Mouse (Mus musculus) kidney, postnatal 4 days (tissue): ENCODE results near the gene Rgs7.

Experiments
- DNase-seq, 2 experiments: peaks; one replicate each; pipeline ENCODE4 v3.0.0; 2021; ENCODE audit warnings: mixed read lengths in 2 of 2

The Rgs7 gene

DNA sequence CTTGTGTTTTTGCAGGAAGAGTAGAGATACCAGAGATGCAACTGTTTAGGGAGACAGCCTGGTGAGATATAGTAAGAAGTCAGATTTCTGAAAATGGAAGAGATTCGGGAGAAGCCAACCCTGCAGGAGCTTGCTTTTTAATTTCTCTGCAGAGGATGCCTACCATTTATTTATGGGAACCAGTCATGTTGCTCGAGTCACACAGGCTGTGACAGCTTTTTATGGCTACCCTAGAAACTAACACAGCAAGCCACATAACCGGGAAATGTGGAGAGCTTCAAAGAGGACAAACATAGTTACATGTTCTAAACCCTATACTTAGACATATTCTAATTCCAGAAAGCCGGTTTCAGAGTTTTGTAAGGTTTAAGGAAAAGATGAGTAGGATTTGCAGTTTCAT, 349.2 kb downstream of the Rgs7 start:
- no peak for DNase-seq

DNA sequence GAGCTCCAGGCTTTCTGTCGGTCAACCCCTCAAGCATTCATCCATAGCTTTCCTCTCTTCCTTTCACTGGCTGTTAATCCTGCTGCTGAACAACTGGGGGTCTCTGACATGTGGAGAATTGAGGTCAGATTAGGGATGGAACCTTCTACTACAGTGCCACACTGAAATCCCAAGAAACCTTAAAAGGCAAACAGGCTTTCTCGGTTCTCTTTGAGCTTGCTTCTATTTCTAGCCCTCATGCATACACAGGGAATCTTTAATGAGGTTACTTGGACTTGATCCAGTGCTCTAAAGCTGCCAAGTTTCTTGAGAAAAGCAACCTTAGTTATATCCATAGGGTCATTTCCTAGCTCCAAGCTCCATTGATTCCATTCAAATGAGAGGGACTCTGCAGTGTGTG, 363.8 kb downstream of the Rgs7 start:
- no peak for DNase-seq

GRCm38 (mm10) chr1:175124416-175124815, 367.9 kb downstream of the Rgs7 start:
- no peak for DNase-seq

- DNase-seq: peak; percentile 11 to 17
Measured at GRCm38 (mm10) chr1:175118904-175119555, 373.3 kb downstream of the Rgs7 start.

DNA sequence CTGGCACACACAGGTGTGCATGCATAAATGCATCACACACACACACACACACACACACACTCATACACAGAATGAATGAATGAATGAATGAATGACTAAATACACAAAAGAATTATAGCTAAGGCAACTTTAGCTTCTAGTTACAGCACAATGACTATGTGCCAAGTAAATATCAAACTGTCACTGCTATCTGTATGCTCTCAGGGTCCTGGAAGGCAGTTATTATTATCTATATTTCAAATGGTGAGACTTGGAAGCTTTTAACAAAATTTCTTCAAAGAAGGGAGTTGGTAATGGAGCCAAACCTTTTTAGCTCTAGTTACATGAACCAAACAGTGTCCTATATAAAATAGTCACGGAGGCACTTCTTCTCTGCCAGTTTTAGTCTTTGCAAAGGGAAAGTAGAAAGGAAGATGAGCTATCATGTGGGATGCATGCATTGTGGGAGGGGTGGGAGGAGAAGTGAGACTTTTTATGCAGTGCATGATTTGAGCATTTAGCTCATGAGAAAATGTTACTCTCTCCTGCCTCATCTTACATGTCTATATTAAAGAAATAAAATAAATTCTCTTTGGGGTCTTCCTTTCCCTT, 383.9 kb downstream of the Rgs7 start:
- DNase-seq: no peak

DNA sequence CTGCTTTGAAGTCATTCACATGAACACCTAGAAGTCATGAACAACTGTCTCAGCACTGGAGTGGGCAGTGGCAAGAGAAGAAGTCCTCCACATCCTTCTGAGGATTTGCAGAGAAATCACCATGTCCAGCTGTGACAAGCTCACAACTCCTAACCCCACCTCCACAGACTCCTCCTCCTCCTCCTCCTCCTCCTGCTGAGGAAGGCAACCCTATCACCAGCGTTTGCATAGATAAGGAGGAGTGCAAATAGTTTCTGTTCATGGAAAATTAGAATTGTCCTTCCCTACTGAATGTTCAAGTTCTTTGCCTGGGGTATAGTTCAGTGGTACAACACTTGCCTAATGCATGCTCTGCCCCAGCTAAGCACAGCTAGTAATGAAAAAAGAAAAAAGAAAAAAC, 386.0 kb downstream of the Rgs7 start:
- no peak for DNase-seq

DNA sequence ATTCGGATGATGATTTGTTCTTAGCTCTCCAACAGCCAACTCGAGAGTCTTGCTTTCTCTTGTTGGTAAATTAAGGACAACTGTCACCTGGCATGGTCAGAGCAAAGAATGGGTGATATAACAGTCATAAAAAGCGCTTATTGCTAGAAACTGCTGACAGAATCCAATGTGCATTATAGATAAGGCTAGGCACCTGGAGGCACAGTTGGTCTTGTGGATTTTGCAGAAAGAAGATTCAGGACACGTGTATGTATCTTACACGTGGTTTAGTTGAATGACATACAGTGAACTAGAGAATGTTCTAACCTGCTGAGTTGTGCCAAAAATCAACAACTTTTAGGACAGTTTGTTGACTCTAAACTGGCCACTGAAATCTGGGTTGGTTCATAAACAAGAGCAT, 386.9 kb downstream of the Rgs7 start:
- DNase-seq: no peak

DNA sequence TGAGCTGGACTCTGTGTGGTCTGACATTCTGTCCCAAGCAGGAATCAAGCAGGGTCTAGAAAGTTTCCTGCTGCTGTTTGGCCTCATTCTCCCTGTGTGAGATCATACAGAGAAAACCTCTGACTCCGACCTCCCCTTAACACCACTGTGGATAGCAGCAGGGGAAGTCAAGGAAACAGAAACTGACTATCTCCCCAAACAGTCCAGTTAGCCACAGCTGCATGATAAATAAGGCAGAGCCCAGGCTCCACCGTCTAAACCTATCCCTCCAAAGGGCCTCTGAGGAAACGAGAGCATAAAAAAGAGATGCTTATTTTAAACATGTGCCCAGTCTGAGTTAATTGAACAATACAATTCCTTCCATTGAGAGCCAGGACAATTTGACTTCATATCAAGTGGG, 395.3 kb downstream of the Rgs7 start:
- no peak for DNase-seq

- no peak for DNase-seq
Measured at GRCm38 (mm10) chr1:175082104-175082503, 410.2 kb downstream of the Rgs7 start.

DNA sequence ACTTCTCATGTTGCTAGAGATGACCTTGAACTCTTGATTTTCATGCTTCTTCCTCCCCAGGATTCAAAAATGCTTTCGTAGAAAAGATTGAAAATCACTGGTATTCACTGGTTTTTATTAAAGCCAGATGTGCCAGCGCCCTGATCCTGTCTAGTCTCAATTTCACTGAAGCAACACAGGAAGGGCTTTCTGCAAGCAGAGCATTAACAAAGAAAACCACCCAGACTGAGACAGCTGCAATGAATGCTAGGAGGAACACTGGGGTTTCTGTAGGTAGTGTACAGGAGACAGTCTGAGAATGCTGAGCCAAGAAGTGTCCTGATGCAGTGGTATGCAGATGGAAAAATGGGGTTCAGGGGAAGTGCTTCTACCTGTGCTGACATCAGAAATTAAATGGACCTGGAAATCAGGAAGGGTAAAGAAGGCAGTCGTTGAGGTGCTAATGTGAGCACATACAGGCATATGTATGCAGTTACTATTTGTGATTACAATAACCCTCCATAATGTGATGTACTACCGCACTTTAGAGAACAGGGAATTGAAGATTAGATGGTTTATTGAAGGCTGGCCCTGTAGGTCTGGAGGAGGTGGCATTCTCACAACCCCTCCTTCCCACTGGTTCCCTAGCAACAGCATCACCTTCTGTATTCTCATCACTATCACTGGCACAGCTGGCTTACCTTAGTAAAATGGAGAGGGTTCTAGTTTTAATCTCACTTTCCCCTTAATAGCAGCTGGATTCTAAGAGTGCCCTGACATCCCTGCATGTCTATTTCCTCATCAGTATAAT, 412.3 kb downstream of the Rgs7 start:
- no peak for DNase-seq

- DNase-seq: no peak
Measured at GRCm38 (mm10) chr1:175073500-175074232, 418.6 kb downstream of the Rgs7 start.

DNA sequence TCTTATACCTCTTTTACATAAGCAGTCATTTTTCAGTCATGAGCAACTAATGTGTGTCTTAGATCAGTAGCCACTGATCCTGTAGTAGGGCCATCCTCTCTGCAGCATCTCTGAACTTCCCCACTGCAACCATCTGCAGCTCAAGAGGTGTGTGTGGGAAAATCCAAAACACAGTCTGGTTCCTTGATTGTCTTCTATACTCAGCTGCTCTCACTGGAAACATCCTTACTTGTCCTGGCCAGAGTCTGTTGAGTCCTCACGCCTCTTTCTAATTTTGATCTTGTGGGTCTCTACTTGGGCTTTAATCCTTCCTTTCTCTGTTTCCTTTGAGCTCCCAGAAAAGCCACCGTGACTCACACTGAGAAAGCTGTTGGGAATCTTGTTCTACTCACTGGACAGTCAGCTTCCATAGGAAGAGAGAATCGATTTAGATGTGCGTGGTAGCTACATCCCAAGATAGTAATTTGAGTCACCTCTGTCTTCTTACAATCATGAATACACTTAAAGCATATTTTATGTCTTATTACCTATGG, 422.5 kb downstream of the Rgs7 start:
- DNase-seq: no peak

DNA sequence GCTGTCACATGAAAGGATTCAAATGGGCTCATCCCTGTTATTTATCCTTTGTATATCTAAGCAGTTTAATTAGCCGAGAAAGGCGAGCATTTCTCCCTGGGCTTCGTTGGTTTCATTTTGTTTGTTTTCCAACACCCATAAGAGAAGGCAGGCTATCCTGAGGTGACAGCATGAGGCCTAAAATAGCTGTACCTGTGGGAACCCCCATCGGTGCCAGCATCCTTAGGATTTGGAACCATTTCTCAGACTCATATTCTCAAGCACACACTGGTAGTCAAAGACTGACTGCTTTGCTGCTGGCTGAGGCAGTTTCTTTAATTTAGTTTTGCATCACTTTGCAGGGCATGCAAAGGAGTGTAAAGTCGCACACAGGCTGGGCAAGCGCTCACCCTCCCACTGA, 443.2 kb downstream of the Rgs7 start:
- DNase-seq: no peak

GRCm38 (mm10) chr1:175041167-175041817, 451.0 kb downstream of the Rgs7 start:
- peak; percentile 56 to 63 for DNase-seq

DNA sequence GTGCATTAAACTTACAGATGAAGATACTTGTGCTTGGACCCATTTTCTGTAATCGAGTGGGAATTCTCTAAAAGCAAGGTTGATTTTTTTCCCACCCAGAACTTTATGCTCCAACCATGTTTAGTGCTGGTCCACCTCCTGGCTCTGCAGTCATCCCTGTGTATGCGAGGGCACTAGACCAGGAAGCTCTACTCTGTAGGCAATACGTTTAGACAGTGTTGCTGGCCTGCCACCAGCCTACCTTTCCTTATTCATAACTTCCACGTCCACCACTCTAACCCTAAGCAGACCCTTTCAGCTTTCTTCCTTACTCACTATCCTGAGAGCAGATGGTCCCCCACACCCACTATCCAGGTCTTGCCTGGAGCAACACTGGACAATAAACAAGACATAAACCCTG, 452.3 kb downstream of the Rgs7 start:
- DNase-seq: no peak

DNA sequence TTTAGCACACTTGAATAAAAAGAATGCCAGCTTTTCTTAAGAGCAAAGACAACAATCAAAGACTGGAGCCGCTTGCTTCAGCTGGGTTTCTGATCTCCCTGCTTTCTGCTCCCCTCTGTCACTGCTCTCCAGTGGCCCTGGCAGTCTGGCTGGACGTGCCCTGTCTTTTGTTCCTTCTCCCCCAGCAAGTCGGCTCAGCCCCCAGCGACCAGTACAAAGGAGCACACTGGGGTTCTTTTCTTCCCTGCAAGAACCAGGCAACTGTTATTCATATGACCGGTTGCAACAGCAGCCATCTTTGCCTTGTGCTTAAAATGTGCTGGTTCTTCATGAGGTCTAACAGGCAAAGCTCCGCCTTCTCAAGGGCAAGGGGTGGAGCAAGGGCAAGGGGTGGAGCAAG, 452.7 kb downstream of the Rgs7 start:
- DNase-seq: no peak

- DNase-seq: no peak
Measured at GRCm38 (mm10) chr1:175035461-175035860, 456.8 kb downstream of the Rgs7 start.

DNA sequence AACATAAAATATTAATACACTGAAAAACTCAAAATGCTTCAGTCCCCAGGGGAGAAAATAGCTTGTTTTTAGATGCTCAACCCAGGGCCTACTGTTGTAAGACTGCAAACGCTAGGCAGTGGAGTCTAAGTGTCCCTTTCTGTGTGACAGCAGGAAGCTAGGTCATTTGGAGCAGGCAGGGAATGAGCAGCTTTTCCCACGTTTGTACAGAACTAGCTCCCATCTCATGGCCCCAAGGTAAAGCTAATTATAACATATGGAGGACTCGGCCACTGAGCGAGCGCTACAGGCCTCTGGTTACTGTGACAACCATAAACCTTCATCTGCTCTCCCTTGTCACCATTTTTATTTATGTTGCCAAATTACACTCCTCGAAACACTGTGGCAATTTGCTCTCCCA, 460.3 kb downstream of the Rgs7 start:
- no peak for DNase-seq

DNA sequence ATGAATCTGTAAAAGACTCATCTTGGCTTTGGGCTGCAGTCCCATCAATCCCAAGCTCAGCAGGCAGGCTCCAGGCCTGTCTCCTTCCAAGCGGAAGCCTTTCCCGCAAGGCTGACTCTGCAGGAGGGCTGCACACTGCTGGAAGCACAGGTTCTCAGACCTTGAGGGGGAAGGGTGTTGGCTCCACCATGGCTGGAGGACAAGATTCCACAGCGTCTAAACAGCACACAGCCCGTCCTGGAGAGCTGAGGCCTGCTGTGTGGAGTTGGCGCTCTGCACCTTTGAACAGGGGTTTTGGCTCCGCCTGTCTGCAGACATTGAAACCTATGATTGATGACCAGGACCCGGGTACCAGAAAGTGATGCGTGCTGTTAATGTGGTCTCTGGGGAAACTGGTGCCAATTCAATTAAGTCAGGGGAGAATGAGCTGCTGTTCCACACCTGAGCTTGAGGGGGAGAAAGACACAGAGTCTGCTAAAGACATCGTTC, 463.5 kb downstream of the Rgs7 start:
- DNase-seq: peak; percentile 24 to 31

GRCm38 (mm10) chr1:175028267-175028666, 464.0 kb downstream of the Rgs7 start:
- DNase-seq: no peak

GRCm38 (mm10) chr1:175025781-175026309, 466.5 kb downstream of the Rgs7 start:
- no peak for DNase-seq

- no peak for DNase-seq
Measured at GRCm38 (mm10) chr1:175024136-175024535, 468.2 kb downstream of the Rgs7 start.
